Mouse (Mus musculus) heart, postnatal 25 days (tissue): ENCODE results near the gene Atg9a. TPM values are rescaled to one million over a fixed set of nuclear protein-coding genes. Genes with fewer than 3 reads are reported as not detected.

Source experiments
- DNase-seq: peaks from one replicate; pipeline ENCODE4 v3.0.0; 2022; ENCODE audit warnings: low spot score
- intact Hi-C: fragments of 180-260 bp; cut with DNase I; formaldehyde crosslinking; loops from one replicate; pipeline ENCODE4 v1.15.1; 2025
- total RNA-seq, 2 experiments: library from RNA; stranded (reverse); gene quantifications; 2 replicates each; pipeline ENCODE4 v1.2.3; 2021

Gene Atg9a
- total RNA-seq, 2 experiments from 2014 or later = 68.2 to 72.9 TPM

- intact Hi-C loops = no loop called here
- peak; percentile 76 for DNase-seq
Observed at GRCm38 (mm10) chr1:75180105-75180590, 11.8 kb downstream of the Atg9a start, which contains the start of gene Abcb6. Gene Abcb6, minus strand, starts transcription at chr1:75180392.

GRCm38 (mm10) chr1:75179334-75180104 is 12.5 kb downstream of the Atg9a start:
- DNase-seq = no peak
- intact Hi-C loops = no loop called here

GRCm38 (mm10) chr1:75168472-75169464 is 23.2 kb downstream of the Atg9a start, which contains the start of gene Zfand2b:
Gene Zfand2b, plus strand, starts transcription at chr1:75168646.
- DNase-seq = peak; percentile 94
- intact Hi-C loops = loop anchor here (2.0 kb wide), 1 partner anchor 26 kb away; the partner anchor contains the start of genes Cnppd1 and Retreg2

- intact Hi-C loops = loop anchor here (2.0 kb wide), 1 partner anchor 25 kb away; the partner anchor contains the start of genes Cnppd1 and Retreg2
- DNase-seq = no peak
Observed at GRCm38 (mm10) chr1:75168093-75168471, 23.9 kb downstream of the Atg9a start.

- intact Hi-C loops = no loop called here
Observed at GRCm38 (mm10) chr1:75160256-75160617, 31.8 kb downstream of the Atg9a start.

GRCm38 (mm10) chr1:75159540-75160255 is 32.3 kb downstream of the Atg9a start:
- intact Hi-C loops = no loop called here
- DNase-seq = no peak

More at GRCm38 (mm10) chr1:75160256-75160617, 31.8 kb downstream of the Atg9a start:
- no peak for DNase-seq

GRCm38 (mm10) chr1:75158990-75159389 is 33.0 kb downstream of the Atg9a start:
- intact Hi-C loops = no loop called here
- no peak for DNase-seq

- DNase-seq = no peak
- intact Hi-C loops = no loop called here
Observed at GRCm38 (mm10) chr1:75155837-75156236, 36.2 kb downstream of the Atg9a start.

GRCm38 (mm10) chr1:75148727-75149126 is 43.3 kb downstream of the Atg9a start:
- no peak for DNase-seq
- intact Hi-C loops = no loop called here

GRCm38 (mm10) chr1:75147411-75148135 is 44.4 kb downstream of the Atg9a start:
- DNase-seq = no peak
- intact Hi-C loops = no loop called here

GRCm38 (mm10) chr1:75145589-75145988 is 46.4 kb downstream of the Atg9a start:
- DNase-seq = no peak
- intact Hi-C loops = no loop called here

GRCm38 (mm10) chr1:75142301-75143261 is 49.4 kb downstream of the Atg9a start, which contains the start of the genes Cnppd1 and Retreg2:
Gene Cnppd1, minus strand, starts transcription at chr1:75142711.
Gene Retreg2, plus strand, starts transcription at chr1:75142778.
- peak; percentile 92 for DNase-seq
- intact Hi-C loops = loop anchor here (2.0 kb wide), 1 partner anchor 26 kb away; the partner anchor contains the start of gene Zfand2b

- peak; percentile 68 for DNase-seq
- intact Hi-C loops = loop anchor here (2.0 kb wide), 1 partner anchor 27 kb away; the partner anchor contains the start of gene Zfand2b
Observed at GRCm38 (mm10) chr1:75141486-75142190, 50.4 kb downstream of the Atg9a start.

GRCm38 (mm10) chr1:75140601-75141190 is 51.3 kb downstream of the Atg9a start:
- intact Hi-C loops = no loop called here
- DNase-seq = no peak

GRCm38 (mm10) chr1:75138448-75138847 is 53.5 kb downstream of the Atg9a start:
- intact Hi-C loops = no loop called here
- no peak for DNase-seq

GRCm38 (mm10) chr1:75136730-75137129 is 55.3 kb downstream of the Atg9a start:
- intact Hi-C loops = no loop called here
- no peak for DNase-seq

GRCm38 (mm10) chr1:75136293-75136692 is 55.7 kb downstream of the Atg9a start:
- intact Hi-C loops = no loop called here

More at GRCm38 (mm10) chr1:75136293-75136692, 55.7 kb downstream of the Atg9a start:
- no peak for DNase-seq
